Mouse (Mus musculus) limb, embryonic 11.5 days (tissue): ENCODE data around the gene Six5. TPM values are rescaled to one million over a fixed set of nuclear protein-coding genes. Genes with fewer than 3 reads are reported as not detected.

ENCODE experiments used
- ATAC-seq: fragments of 200-750 bp; cut with Nextera tagmentation; 2 replicates; pipeline ENCODE4 v1.8.0; 2017; ENCODE audit warnings: low read depth; ENCODE audit not compliant: insufficient number of reproducible peaks, low FRiP score, low TSS enrichment
- DNase-seq: peaks from one replicate; pipeline ENCODE4 v3.0.0-alpha.2; 2015; ENCODE audit warnings: low spot score
- H3K27ac ChIP-seq: fragments of 300-500 bp; sonication (generic); replicated peaks from 2 replicates; pipeline ENCODE4 v1.5.1; 2014; ENCODE audit warnings: low read depth, mild to moderate bottlenecking, low read length
- H3K27me3 ChIP-seq: fragments of 300-500 bp; sonication (generic); 2 replicates; pipeline ENCODE4 v1.6.1; 2014; ENCODE audit warnings: mild to moderate bottlenecking, low read length, mixed read lengths; ENCODE audit not compliant: control insufficient read depth, insufficient read depth
- H3K36me3 ChIP-seq: fragments of 300-500 bp; sonication (generic); 2 replicates; pipeline ENCODE4 v1.6.1; 2014; ENCODE audit warnings: mild to moderate bottlenecking, low read length, moderate library complexity, mixed read lengths; ENCODE audit not compliant: control insufficient read depth, insufficient read depth
- H3K4me1 ChIP-seq: fragments of 300-500 bp; sonication (generic); 2 replicates; pipeline ENCODE4 v1.6.1; 2014; ENCODE audit warnings: low read length, mixed read lengths; ENCODE audit not compliant: control insufficient read depth, insufficient read depth
- H3K4me2 ChIP-seq: fragments of 300-500 bp; sonication (generic); 2 replicates; pipeline ENCODE4 v1.6.1; 2014; ENCODE audit warnings: low read depth, mild to moderate bottlenecking, moderate library complexity; ENCODE audit not compliant: severe bottlenecking
- H3K4me3 ChIP-seq: fragments of 300-500 bp; sonication (generic); 2 replicates; pipeline ENCODE4 v1.5.1; 2014; ENCODE audit warnings: low read depth, low read length
- H3K9ac ChIP-seq: fragments of 300-500 bp; sonication (generic); 2 replicates; pipeline ENCODE4 v1.6.1; 2014; ENCODE audit warnings: mild to moderate bottlenecking, low read length
- H3K9me3 ChIP-seq: fragments of 300-500 bp; sonication (generic); 2 replicates; pipeline ENCODE4 v1.6.1; 2016; ENCODE audit warnings: low read length; ENCODE audit not compliant: control insufficient read depth
- WGBS: fragments of 180-500 bp; shearing (Covaris S2); extraction: QIAGEN DNeasy Blood & Tissue Kit; methylation state at CpG from one replicate; pipeline ENCODE4 v1.1.7; 2014; 5-methylcytosine and 5-hydroxymethylcytosine counted together
- polyA plus RNA-seq: library from polyadenylated mRNA; unstranded; fragments of >200 nt; fragmentation: Nextera tagmentation; extraction: Ambion mirVana; gene quantifications from 2 replicates; pipeline ENCODE4 v1.2.1, GENCODE M21; 2014

The Six5 gene
- polyA plus RNA-seq, 1 experiment from 2014 or later, result 8.9 TPM

- no peak overlapping the region for H3K9ac ChIP-seq
Observed at GRCm38 (mm10) chr7:19127744-19128143, 33.4 kb downstream of the Six5 start.

GRCm38 (mm10) chr7:19129396-19129795 lies 35.0 kb downstream of the Six5 start:
- Histone ChIP-seq H3K9ac (no peak overlapping the region), H3K4me1 (no peaks in the 10 kb centered on the region), H3K36me3 (peaks cover 2% of the 10 kb centered on the region; the same call in 1 of the 2 replicates), H3K9me3 (no peaks in the 10 kb centered on the region), H3K4me3 (no peak overlapping the region), H3K4me2 (no peak overlapping the region), H3K27ac (no peak overlapping the region), H3K27me3 (no peaks in the 10 kb centered on the region)
- 97% methylated on average over 5 of the region's 5 CpGs for WGBS
- ATAC-seq, result no peak
- DNase-seq, result no peak

More at GRCm38 (mm10) chr7:19127744-19128143, 33.4 kb downstream of the Six5 start:
- H3K27me3 ChIP-seq, result no peaks in the 10 kb centered on the region
- H3K9me3 ChIP-seq, result no peaks in the 10 kb centered on the region
- peaks cover 2% of the 10 kb centered on the region; the same call in 1 of the 2 replicates for H3K36me3 ChIP-seq
- H3K4me3 ChIP-seq, result no peak overlapping the region
- no peak for DNase-seq
- ATAC-seq, result no peak
- no peak overlapping the region for H3K4me2 ChIP-seq
- 82% methylated on average over 5 of the region's 5 CpGs for WGBS
- H3K4me1 ChIP-seq, result no peaks in the 10 kb centered on the region
- no peak overlapping the region for H3K27ac ChIP-seq

- DNase-seq (no peak), ATAC-seq (no peak)
- Histone ChIP-seq H3K27ac (peak overlapping the region; percentile 31), H3K27me3 (no peaks in the 10 kb centered on the region), H3K36me3 (peaks cover under 1% of the 10 kb centered on the region; the same call in 1 of the 2 replicates), H3K4me3 (peak overlapping the region; percentile 17), H3K4me1 (no peaks in the 10 kb centered on the region), H3K4me2 (peak overlapping the region; percentile 45; the same call in 1 of the 2 replicates), H3K9ac (peak overlapping the region; percentile 1; the same call in 1 of the 2 replicates), H3K9me3 (no peaks in the 10 kb centered on the region)
- WGBS, result 30% methylated on average over 4 of the region's 4 CpGs
Observed at GRCm38 (mm10) chr7:19130657-19131056, 36.3 kb downstream of the Six5 start.

GRCm38 (mm10) chr7:19131324-19131848 lies 37.0 kb downstream of the Six5 start:
- H3K9me3 ChIP-seq, result no peaks in the 10 kb centered on the region
- H3K27ac ChIP-seq, result peak overlapping the region; percentile 31
- H3K36me3 ChIP-seq, result peaks cover 7% of the 10 kb centered on the region; the same call in 1 of the 2 replicates
- under 1% methylated on average over 39 of the region's 39 CpGs for WGBS
- DNase-seq (peak; percentile 97), ATAC-seq (peak; percentile 98)
- H3K9ac ChIP-seq, result peak overlapping the region; percentile 1; the same call in 1 of the 2 replicates
- no peaks in the 10 kb centered on the region for H3K27me3 ChIP-seq
- no peaks in the 10 kb centered on the region for H3K4me1 ChIP-seq
- H3K4me3 ChIP-seq, result peak overlapping the region; percentile 17
- H3K4me2 ChIP-seq, result peak overlapping the region; percentile 45

GRCm38 (mm10) chr7:19136168-19136567 lies 41.8 kb downstream of the Six5 start:
- no peak overlapping the region for H3K4me2 ChIP-seq
- H3K4me3 ChIP-seq, result no peak overlapping the region
- 94% methylated on average over 13 of the region's 13 CpGs for WGBS
- no peak overlapping the region for H3K9ac ChIP-seq
- DNase-seq (no peak), ATAC-seq (no peak)
- H3K9me3 ChIP-seq, result no peaks in the 10 kb centered on the region
- no peak overlapping the region for H3K27ac ChIP-seq
- H3K36me3 ChIP-seq, result peaks cover 10% of the 10 kb centered on the region
- H3K4me1 ChIP-seq, result no peaks in the 10 kb centered on the region
- H3K27me3 ChIP-seq, result no peaks in the 10 kb centered on the region

GRCm38 (mm10) chr7:19136673-19137334 lies 42.4 kb downstream of the Six5 start:
- H3K9ac ChIP-seq, result no peak overlapping the region
- H3K27me3 ChIP-seq, result no peaks in the 10 kb centered on the region
- DNase-seq (no peak), ATAC-seq (no peak)
- no peaks in the 10 kb centered on the region for H3K4me1 ChIP-seq
- no peaks in the 10 kb centered on the region for H3K9me3 ChIP-seq
- H3K27ac ChIP-seq, result no peak overlapping the region
- H3K4me2 ChIP-seq, result no peak overlapping the region
- H3K4me3 ChIP-seq, result no peak overlapping the region
- WGBS, result 90% methylated on average over 38 of the region's 38 CpGs
- H3K36me3 ChIP-seq, result peaks cover 10% of the 10 kb centered on the region

GRCm38 (mm10) chr7:19137380-19137779 lies 43.0 kb downstream of the Six5 start:
- Histone ChIP-seq H3K27me3 (no peaks in the 10 kb centered on the region), H3K4me2 (no peak overlapping the region), H3K4me1 (no peaks in the 10 kb centered on the region), H3K36me3 (peaks cover 10% of the 10 kb centered on the region), H3K4me3 (no peak overlapping the region), H3K9ac (no peak overlapping the region), H3K9me3 (no peaks in the 10 kb centered on the region), H3K27ac (no peak overlapping the region)
- DNase-seq (peak; percentile 75), ATAC-seq (no peak)
- 60% methylated on average over 5 of the region's 5 CpGs for WGBS

- Histone ChIP-seq H3K27ac (no peak overlapping the region), H3K27me3 (no peaks in the 10 kb centered on the region), H3K9ac (no peak overlapping the region), H3K36me3 (no peaks in the 10 kb centered on the region; the same call in 1 of the 2 replicates), H3K4me1 (peaks cover 11% of the 10 kb centered on the region), H3K4me3 (no peak overlapping the region), H3K9me3 (no peaks in the 10 kb centered on the region), H3K4me2 (no peak overlapping the region)
- no peak for DNase-seq
- ATAC-seq, result no peak
- 87% methylated on average over 10 of the region's 10 CpGs for WGBS
Observed at GRCm38 (mm10) chr7:19146793-19147192, 52.4 kb downstream of the Six5 start.
